Mouse (Mus musculus) adrenal gland, postnatal 25 days (tissue): ENCODE data around the gene Mup11. TPM values are rescaled to one million over a fixed set of nuclear protein-coding genes. Genes with fewer than 3 reads are reported as not detected.
"Not testable (repeated sequence)": the region's sequence is repeated elsewhere in the genome, so short reads cannot be mapped to it uniquely, and the experiment has no call there.

Experiments
- DNase-seq: peaks from one replicate; pipeline ENCODE4 v3.0.0; 2021; ENCODE audit warnings: mixed read lengths
- long read RNA-seq: library from polyadenylated mRNA; stranded (forward); transcript quantifications from one replicate; pipeline ENCODE4 v2.0.0, GENCODE M21; 2021
- total RNA-seq: library from RNA; stranded (reverse); gene quantifications from 2 replicates; pipeline ENCODE4 v1.2.3, GENCODE M21; 2021

Gene Mup11
- total RNA-seq, result 2.8 TPM in 1 of 2 replicates, not detected in the other
- long read RNA-seq, transcript Mup11-202 (7 exons, 930 nt), result major isoform, 17 of 40 reads
- long read RNA-seq, partial matches to known transcripts, result 15 of 40 reads
- long read RNA-seq, other reads (novel, unspliced or antisense), result 8 of 40 reads

GRCm38 (mm10) chr4:60662311-60662710 is at the start of gene Mup11:
Gene Mup11 (minus strand): TSS chr4:60662411.
- not testable (repeated sequence) for DNase-seq

Other genes with a start within 250 kb of the Mup11 start
- not detected in 2 replicates for gene Mup9, start 240.5 kb downstream of the Mup11 start, total RNA-seq
- gene Mup1, start 160.5 kb downstream of the Mup11 start, total RNA-seq, result not detected in 2 replicates
- 2.1 TPM in 1 of 2 replicates, not detected in the other for gene Mup10, start 80.2 kb downstream of the Mup11 start, total RNA-seq
- 2.2 TPM in 1 of 2 replicates, not detected in the other for gene Mup12, start 78.9 kb upstream of the Mup11 start, total RNA-seq
- 0.88 and 30.0 TPM in 2 replicates for gene Mup22, start 159.1 kb upstream of the Mup11 start, total RNA-seq